Mouse (Mus musculus) myocyte (in vitro differentiated cells): ENCODE measurements around the gene Adamtsl4.

Experiments used
- E2F4 ChIP-seq: IDR thresholded peaks from one replicate; pipeline ENCODE4 v1.6.1; 2011; ENCODE audit warnings: mild to moderate bottlenecking, control low read depth, moderate library complexity; ENCODE audit not compliant: insufficient read depth
- MAX ChIP-seq: IDR thresholded peaks from one replicate; pipeline ENCODE4 v1.6.1; 2011; ENCODE audit warnings: low read depth, mild to moderate bottlenecking, control low read depth
- MYOD1 ChIP-seq, 3 experiments: IDR thresholded peaks; one replicate each; pipeline ENCODE4 v1.6.1; 2011; ENCODE audit warnings: control low read depth in 2 of 3, low read depth in 2 of 3, mild to moderate bottlenecking in 2 of 3, moderate library complexity in 1 of 3; ENCODE audit not compliant: insufficient read length in 2 of 3, control insufficient read depth in 1 of 3
- MYOG ChIP-seq, 3 experiments: IDR thresholded peaks; one replicate each; pipeline ENCODE4 v1.6.1; 2011; ENCODE audit warnings: control low read depth in 2 of 3, low read depth in 2 of 3, mild to moderate bottlenecking in 2 of 3; ENCODE audit not compliant: insufficient read length in 2 of 3, control insufficient read depth in 1 of 3, insufficient read depth in 1 of 3
- POLR2A ChIP-seq: IDR thresholded peaks from one replicate; pipeline ENCODE4 v1.6.1; 2011; ENCODE audit warnings: low read depth, mild to moderate bottlenecking, control low read depth, moderate library complexity; ENCODE audit not compliant: insufficient read length
- REST ChIP-seq: IDR thresholded peaks from one replicate; pipeline ENCODE4 v1.6.1; 2011; ENCODE audit warnings: mild to moderate bottlenecking, control low read depth, moderate library complexity; ENCODE audit not compliant: insufficient read depth, insufficient read length
- TCF12 ChIP-seq: IDR thresholded peaks from one replicate; pipeline ENCODE4 v1.6.1; 2011; ENCODE audit warnings: mild to moderate bottlenecking, control low read depth; ENCODE audit not compliant: poor library complexity, insufficient read depth, severe bottlenecking
- TCF3 ChIP-seq: IDR thresholded peaks from one replicate; pipeline ENCODE4 v1.6.1; 2011; ENCODE audit warnings: low read depth, control low read depth; ENCODE audit not compliant: insufficient read length
- USF1 ChIP-seq: IDR thresholded peaks from one replicate; pipeline ENCODE4 v1.6.1; 2011; ENCODE audit warnings: low read depth, mild to moderate bottlenecking, control low read depth, moderate library complexity

GRCm38 (mm10) chr3:95657108-95657507 is 30.6 kb downstream of the Adamtsl4 start:
- TF ChIP-seq MAX (no peak), REST (no peak), POLR2A (no peak), MYOD1 (IDR thresholded peaks at IDR 0.05; ENCODE audit: control insufficient read depth in 1 of 3, insufficient read length in 2 of 3, low read depth in 2 of 3) (no peak), TCF3 (no peak), MYOG (IDR thresholded peaks at IDR 0.05; ENCODE audit: control insufficient read depth in 1 of 3, insufficient read depth in 1 of 3, insufficient read length in 2 of 3, low read depth in 2 of 3) (no peak), USF1 (no peak), E2F4 (no peak), TCF12 (no peak)
